Mouse (Mus musculus): Measurements from ENCODE around the gene Tubg1. TPM values are rescaled to one million over a fixed set of nuclear protein-coding genes. Genes with fewer than 3 reads are reported as not detected.

The Tubg1 gene
- polyA plus RNA-seq, 1 experiment from 2014 or later = 48.4 TPM

DNA sequence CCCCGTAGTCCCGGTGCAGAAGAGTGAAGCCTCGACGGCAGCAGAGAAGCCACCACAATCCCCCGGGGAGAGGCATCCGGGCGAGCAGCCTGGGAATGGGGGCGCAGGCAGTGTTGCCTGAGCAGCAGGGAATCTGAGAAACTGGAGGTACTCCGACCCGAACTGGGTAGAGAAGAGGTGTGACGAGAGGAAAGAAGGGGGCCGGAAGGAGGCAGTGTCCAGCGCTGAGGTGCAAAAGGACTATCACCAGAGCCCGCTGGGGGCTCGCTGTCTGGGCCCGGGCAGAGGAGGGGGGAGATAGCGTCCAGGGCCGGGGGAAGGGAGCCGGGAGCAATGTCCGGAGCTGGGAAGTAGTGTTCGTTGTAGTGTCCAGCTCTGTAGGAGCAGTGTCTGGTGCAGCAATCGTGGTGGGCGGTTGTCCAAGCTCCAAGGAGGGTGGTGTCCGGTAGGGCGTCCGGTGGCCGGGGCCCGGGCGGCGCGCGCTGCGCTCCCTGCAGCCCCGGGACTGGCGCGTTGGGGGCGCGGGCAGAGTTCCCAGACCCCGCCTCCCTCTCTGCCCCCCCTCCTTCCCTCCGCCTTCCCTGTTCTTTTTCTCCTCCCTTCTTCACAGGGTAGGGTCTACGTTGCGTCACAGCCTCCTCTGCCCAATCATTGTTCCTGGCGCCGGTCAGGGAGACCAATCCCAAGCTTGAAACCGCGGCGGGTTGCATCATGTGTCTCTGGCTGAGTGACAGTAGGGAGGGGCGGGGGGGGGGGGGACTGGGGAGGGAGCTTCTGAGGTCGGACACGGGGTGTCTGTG lies 51.3 kb downstream of the Tubg1 start, which contains the start of gene Plekhh3:
TSS of gene Plekhh3 (minus strand) at position 541 of the 800 bp plus-strand sequence.
- Histone ChIP-seq H3K4me2 (ENCODE audit: low read length) (peak within 1 kb of the TSS; percentile 75), H3K9ac (ENCODE audit: low read depth, low read length) (peak within 1 kb of the TSS; percentile 59), H3K4me3 (replicated peaks; ENCODE audit: low read depth, low read length) (peak within 1 kb of the TSS; percentile 74), H3K27me3 (ENCODE audit: insufficient read depth, low read length) (no peaks in the 10 kb centered on the region), H3K27ac (peak within 1 kb of the TSS; percentile 93), H3K4me1 (replicated peaks; ENCODE audit: insufficient read depth, low read length) (peaks cover 37% of the 10 kb centered on the region), H3K36me3 (ENCODE audit: insufficient read depth, low read length) (peaks cover 17% of the 10 kb centered on the region; the same call in 1 of the 2 replicates), H3K9me3 (replicated peaks; ENCODE audit: low read length) (no peaks in the 10 kb centered on the region)
- WGBS = under 1% methylated on average over 46 of the region's 50 CpGs
- ATAC-seq (replicated peaks; ENCODE audit: low FRiP score, low read depth) (peak; percentile 94), DNase-seq (ENCODE audit: low spot score) (peak; percentile 99)
- TF ChIP-seq CTCF (IDR thresholded peaks at IDR 0.05; ENCODE audit: low read depth) = peak; percentile 33; the same call in 1 of the 2 replicates

DNA sequence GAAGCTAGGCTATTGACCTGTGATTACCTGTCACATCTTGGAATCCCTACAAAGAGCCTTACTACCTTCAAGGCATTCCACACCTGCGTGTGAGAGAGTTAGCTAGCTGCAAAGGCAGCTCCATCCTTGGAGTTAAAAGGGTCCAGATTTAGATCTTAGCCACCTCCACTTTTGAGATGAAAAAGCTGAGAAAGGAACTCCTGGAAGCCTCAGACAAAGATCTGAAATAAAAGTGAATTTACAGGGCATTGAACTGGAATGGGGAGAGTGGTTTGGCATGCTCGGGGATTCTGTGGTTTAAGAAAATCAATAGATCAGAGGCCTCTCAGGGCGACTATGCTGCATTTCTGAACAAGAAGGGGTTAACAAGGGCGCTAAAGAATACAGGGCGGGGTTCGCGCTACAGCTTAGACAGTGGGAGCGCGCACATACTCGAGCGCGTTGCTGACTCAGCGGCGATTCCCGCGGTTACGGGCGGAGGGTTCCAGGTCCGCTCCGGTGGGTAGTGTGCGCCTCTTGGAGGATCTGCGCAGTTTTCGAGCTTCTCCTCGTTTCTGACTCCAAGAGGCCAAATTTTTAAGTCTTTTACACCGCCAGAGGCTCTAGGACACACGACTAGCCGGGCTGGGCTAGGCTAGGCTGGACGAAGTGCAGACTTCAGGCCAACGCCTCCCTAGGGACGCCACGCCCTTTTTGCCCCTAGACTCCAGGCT lies 52.1 kb downstream of the Tubg1 start:
- Histone ChIP-seq H3K27ac (peak overlapping the region; percentile 72), H3K36me3 (ENCODE audit: insufficient read depth, low read length) (peaks cover 9% of the 10 kb centered on the region; the same call in 1 of the 2 replicates), H3K4me3 (replicated peaks; ENCODE audit: low read depth, low read length) (peak overlapping the region; percentile 36), H3K4me1 (replicated peaks; ENCODE audit: insufficient read depth, low read length) (peaks cover 37% of the 10 kb centered on the region), H3K27me3 (ENCODE audit: insufficient read depth, low read length) (no peaks in the 10 kb centered on the region), H3K9ac (ENCODE audit: low read depth, low read length) (peak overlapping the region; percentile 43), H3K9me3 (replicated peaks; ENCODE audit: low read length) (no peaks in the 10 kb centered on the region), H3K4me2 (ENCODE audit: low read length) (peak overlapping the region; percentile 75)
- peak; percentile 92 for DNase-seq (ENCODE audit: low spot score)
- under 1% methylated on average over 31 of the region's 31 CpGs for WGBS
- no peak for TF ChIP-seq CTCF (IDR thresholded peaks at IDR 0.05; ENCODE audit: low read depth)
- no peak; the same call in 1 of the 2 replicates for ATAC-seq (replicated peaks; ENCODE audit: low FRiP score, low read depth)

DNA sequence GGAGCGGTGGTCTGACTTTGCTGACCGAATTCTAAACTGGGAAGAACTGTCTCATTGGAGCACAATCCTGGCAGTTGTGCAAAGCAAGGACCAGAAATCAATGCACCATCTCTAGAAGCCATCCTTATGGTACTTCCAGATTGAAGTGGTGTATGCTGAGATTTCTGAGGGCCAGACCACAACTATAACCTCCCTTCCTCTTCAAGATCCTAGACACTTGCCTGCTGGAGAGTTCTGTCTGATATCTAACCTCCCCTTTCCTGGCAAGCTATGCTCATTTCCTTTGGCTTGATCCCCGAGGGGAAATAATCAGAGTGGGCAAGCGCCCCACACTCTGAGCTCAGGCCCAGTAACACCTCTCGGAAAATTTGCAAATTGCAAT lies 52.7 kb downstream of the Tubg1 start:
- DNase-seq (ENCODE audit: low spot score) (no peak), ATAC-seq (replicated peaks; ENCODE audit: low FRiP score, low read depth) (no peak)
- no peak for TF ChIP-seq CTCF (IDR thresholded peaks at IDR 0.05; ENCODE audit: low read depth)
- Histone ChIP-seq H3K9ac (ENCODE audit: low read depth, low read length) (peak overlapping the region; percentile 43; the same call in 1 of the 2 replicates), H3K9me3 (replicated peaks; ENCODE audit: low read length) (no peaks in the 10 kb centered on the region), H3K36me3 (ENCODE audit: insufficient read depth, low read length) (peaks cover 4% of the 10 kb centered on the region; the same call in 1 of the 2 replicates), H3K4me1 (replicated peaks; ENCODE audit: insufficient read depth, low read length) (peaks cover 37% of the 10 kb centered on the region), H3K4me3 (replicated peaks; ENCODE audit: low read depth, low read length) (peak overlapping the region; percentile 36), H3K27me3 (ENCODE audit: insufficient read depth, low read length) (no peaks in the 10 kb centered on the region), H3K27ac (peak overlapping the region; percentile 72; the same call in 1 of the 2 replicates), H3K4me2 (ENCODE audit: low read length) (peak overlapping the region; percentile 75)
- 13% methylated on average over 5 of the region's 5 CpGs for WGBS

DNA sequence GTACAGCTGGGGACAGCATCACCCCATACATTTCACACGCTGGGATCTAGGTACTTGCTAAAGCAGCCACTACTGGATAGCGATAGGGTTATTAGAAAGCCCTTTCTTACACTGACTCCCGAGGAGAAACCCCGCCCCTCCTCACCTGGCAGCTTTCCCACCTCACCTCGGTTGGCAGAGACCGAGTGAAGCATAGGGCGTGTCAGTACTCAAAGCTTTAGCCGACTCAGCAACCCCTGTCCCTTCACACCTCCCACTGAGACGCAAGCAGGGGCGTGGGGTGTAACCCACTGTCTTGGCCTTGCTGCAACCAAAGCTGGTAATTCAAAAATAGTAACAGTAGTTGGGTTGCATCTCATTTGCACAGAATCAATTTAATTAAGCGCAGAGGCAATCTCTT lies 53.4 kb downstream of the Tubg1 start:
- no peak for DNase-seq (ENCODE audit: low spot score)
- Histone ChIP-seq H3K27ac (peak overlapping the region; percentile 67; the same call in 1 of the 2 replicates), H3K9ac (ENCODE audit: low read depth, low read length) (no peak overlapping the region), H3K36me3 (ENCODE audit: insufficient read depth, low read length) (no peaks in the 10 kb centered on the region), H3K9me3 (replicated peaks; ENCODE audit: low read length) (no peaks in the 10 kb centered on the region), H3K4me1 (replicated peaks; ENCODE audit: insufficient read depth, low read length) (peaks cover 37% of the 10 kb centered on the region), H3K27me3 (ENCODE audit: insufficient read depth, low read length) (no peaks in the 10 kb centered on the region), H3K4me2 (ENCODE audit: low read length) (peak overlapping the region; percentile 65), H3K4me3 (replicated peaks; ENCODE audit: low read depth, low read length) (0 out of 2 replicates have a peak overlapping the region, but pooled peaks have one; percentile 30)
- no peak for ATAC-seq (replicated peaks; ENCODE audit: low FRiP score, low read depth)
- TF ChIP-seq CTCF (IDR thresholded peaks at IDR 0.05; ENCODE audit: low read depth) = no peak
- WGBS = 4% methylated on average over 11 of the region's 11 CpGs

DNA sequence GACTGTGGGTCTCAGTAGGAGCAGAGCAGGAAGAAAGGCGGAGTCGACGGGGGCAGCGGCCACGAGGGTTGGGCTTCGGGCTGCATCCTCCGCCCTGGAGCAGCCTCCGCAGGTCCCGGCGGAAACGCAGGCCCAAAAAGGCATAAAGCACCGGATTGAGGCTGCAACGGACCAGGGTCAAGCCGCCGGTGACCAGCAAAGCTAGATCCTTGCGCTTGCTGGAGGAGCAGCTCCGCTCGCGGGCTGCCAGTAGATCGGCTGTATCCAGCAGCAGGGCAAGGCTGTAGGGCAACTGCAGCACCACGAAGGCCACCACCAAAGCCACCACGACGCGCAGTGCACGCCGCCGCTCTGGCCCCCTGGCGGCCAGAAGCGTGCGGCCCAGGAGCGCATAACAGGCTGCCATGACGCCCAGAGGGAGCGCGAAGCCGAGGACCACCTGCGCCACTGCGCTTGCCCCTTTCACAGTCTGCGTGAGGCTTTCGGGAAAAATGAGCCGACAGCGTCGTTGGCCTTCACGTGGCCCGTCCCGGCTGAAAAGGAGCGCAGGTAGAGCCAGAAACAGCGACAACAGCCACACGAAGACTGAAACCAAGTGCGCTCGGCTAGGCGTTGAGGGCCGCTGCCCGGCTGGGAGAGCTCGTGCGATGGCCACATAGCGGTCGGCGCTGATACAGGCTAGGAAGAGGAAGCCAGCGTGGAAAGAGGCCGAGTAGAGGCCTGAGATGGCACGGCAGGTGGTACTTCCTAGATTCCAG lies 54.1 kb downstream of the Tubg1 start:
- peak; percentile 57 for ATAC-seq (replicated peaks; ENCODE audit: low FRiP score, low read depth)
- Histone ChIP-seq H3K9me3 (replicated peaks; ENCODE audit: low read length) (no peaks in the 10 kb centered on the region), H3K4me1 (replicated peaks; ENCODE audit: insufficient read depth, low read length) (peaks cover 36% of the 10 kb centered on the region), H3K9ac (ENCODE audit: low read depth, low read length) (peak overlapping the region; percentile 38), H3K4me2 (ENCODE audit: low read length) (peak overlapping the region; percentile 65), H3K36me3 (ENCODE audit: insufficient read depth, low read length) (no peaks in the 10 kb centered on the region), H3K27ac (peak overlapping the region; percentile 67; the same call in 1 of the 2 replicates), H3K27me3 (ENCODE audit: insufficient read depth, low read length) (no peaks in the 10 kb centered on the region), H3K4me3 (replicated peaks; ENCODE audit: low read depth, low read length) (peak overlapping the region; percentile 30)
- TF ChIP-seq CTCF (IDR thresholded peaks at IDR 0.05; ENCODE audit: low read depth) = peak; percentile 93
- WGBS = 2% methylated on average over 56 of the region's 61 CpGs
- peak; percentile 90 for DNase-seq (ENCODE audit: low spot score)
